Mouse (Mus musculus) olfactory bulb, adult 2 months (tissue): ENCODE data around the gene Serinc5. TPM values are rescaled to one million over a fixed set of nuclear protein-coding genes. Genes with fewer than 3 reads are reported as not detected.
"Not testable (repeated sequence)": the region's sequence is repeated elsewhere in the genome, so short reads cannot be mapped to it uniquely, and the experiment has no call there.

Experiments
- H3K27ac ChIP-seq: fragments of 200-500 bp; 2 replicates; pipeline ENCODE4 v1.5.1; 2012; ENCODE audit warnings: low read depth, low read length; ENCODE audit not compliant: insufficient read depth
- H3K4me1 ChIP-seq: fragments of 200-500 bp; 2 replicates; pipeline ENCODE4 v1.6.1; 2012; ENCODE audit warnings: low read length; ENCODE audit not compliant: control insufficient read depth, insufficient read depth
- H3K4me3 ChIP-seq: fragments of 200-500 bp; 2 replicates; pipeline ENCODE4 v1.5.1; 2012; ENCODE audit warnings: mild to moderate bottlenecking, low read depth, low read length, moderate library complexity; ENCODE audit not compliant: insufficient read depth
- CTCF ChIP-seq: fragments of 200-500 bp; IDR thresholded peaks from 2 replicates; pipeline ENCODE4 v1.5.1; 2012; ENCODE audit warnings: low read depth, mild to moderate bottlenecking, low read length, moderate library complexity; ENCODE audit not compliant: insufficient read depth
- POLR2A ChIP-seq: fragments of 200-500 bp; IDR thresholded peaks from 2 replicates; pipeline ENCODE4 v1.6.1; 2012; ENCODE audit warnings: mild to moderate bottlenecking, low read depth, low read length, moderate library complexity; ENCODE audit not compliant: insufficient read depth
- WGBS: fragments of 180-500 bp; shearing (Covaris S2); methylation state at CpG from one replicate; pipeline ENCODE4 v1.1.7; 2018; 5-methylcytosine and 5-hydroxymethylcytosine counted together
- polyA plus RNA-seq: library from polyadenylated mRNA; stranded (reverse); fragments of >200 nt; gene quantifications from 2 replicates; pipeline ENCODE4 v1.2.4, GENCODE M21; 2012; ENCODE audit warnings: low replicate concordance; ENCODE audit not compliant: missing spikeins, insufficient read depth, insufficient read length

Gene Serinc5
- polyA plus RNA-seq, 1 experiment: not detected

DNA sequence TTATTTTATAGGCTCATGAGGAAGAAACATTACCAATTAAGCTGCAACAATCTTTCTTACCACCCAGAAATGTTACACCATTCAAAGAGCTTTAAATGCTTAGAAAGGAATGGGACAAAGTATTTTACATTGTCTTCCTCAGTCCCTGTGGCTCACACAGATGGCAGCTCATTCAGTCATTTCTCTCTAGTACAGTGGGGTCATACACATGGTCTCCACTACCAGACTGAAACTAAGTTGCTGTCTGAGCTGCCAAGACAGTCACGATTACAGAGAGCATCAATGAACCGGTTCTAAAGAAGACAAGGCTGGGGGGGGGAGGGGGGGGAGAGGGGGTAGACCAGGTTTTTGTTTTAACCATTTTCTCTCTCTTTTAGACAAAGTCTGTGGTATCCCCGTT, 19.7 kb upstream of the Serinc5 start:
- WGBS: 18% methylated on average over 3 of the region's 3 CpGs
- no peak overlapping the region for H3K4me3 ChIP-seq
- H3K4me1 ChIP-seq: peaks cover 17% of the 10 kb centered on the region
- H3K27ac ChIP-seq: no peak overlapping the region
- TF ChIP-seq CTCF (no peak), POLR2A (no peak)

DNA sequence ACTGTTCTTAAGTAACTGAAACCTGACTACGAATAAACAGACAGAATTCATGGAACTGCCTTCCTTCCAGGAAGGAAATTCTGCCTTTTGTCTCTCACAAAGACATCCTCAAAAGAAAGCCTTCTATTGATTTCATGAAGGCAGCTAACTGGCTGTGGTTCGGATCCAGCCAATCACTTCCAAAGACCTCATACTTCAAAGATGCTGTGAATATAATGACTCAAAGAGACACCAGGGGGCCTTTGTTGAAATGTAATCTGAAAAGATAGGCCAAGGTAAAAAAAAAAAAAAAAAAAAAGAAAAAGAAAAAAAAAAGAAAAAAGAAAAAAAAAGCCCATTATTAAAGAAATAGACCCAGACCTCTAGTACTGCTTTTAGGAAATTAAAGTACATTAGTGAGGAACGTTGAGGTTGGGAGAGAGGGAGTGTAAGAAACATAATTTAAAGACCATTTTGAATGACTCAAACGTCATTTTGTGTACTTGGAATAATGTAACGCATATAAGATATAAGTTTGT, 18.6 kb upstream of the Serinc5 start:
- H3K4me3 ChIP-seq: no peak overlapping the region
- H3K27ac ChIP-seq: no peak overlapping the region
- WGBS: 64% methylated on average over 5 of the region's 5 CpGs
- TF ChIP-seq POLR2A (no peak), CTCF (no peak)
- peaks cover 17% of the 10 kb centered on the region for H3K4me1 ChIP-seq

- TF ChIP-seq POLR2A (no peak), CTCF (no peak)
- Histone ChIP-seq H3K27ac (no peak overlapping the region), H3K4me3 (no peak overlapping the region), H3K4me1 (peaks cover 17% of the 10 kb centered on the region)
- WGBS: 46% methylated on average over 12 of the region's 12 CpGs
Measured at GRCm38 (mm10) chr13:92592786-92593635, 17.9 kb upstream of the Serinc5 start.

- no peak for TF ChIP-seq POLR2A
- no peak for TF ChIP-seq CTCF
- peaks cover 17% of the 10 kb centered on the region for H3K4me1 ChIP-seq
- peak overlapping the region; percentile 3; the same call in 1 of the 2 replicates for H3K27ac ChIP-seq
- 26% methylated on average over 3 of the region's 3 CpGs for WGBS
- H3K4me3 ChIP-seq: no peak overlapping the region
Measured at GRCm38 (mm10) chr13:92593731-92594396, 17.0 kb upstream of the Serinc5 start.

GRCm38 (mm10) chr13:92594481-92594880, 16.4 kb upstream of the Serinc5 start:
- TF ChIP-seq POLR2A: no peak
- TF ChIP-seq CTCF: no peak
- Histone ChIP-seq H3K4me1 (peaks cover 15% of the 10 kb centered on the region), H3K4me3 (no peak overlapping the region), H3K27ac (no peak overlapping the region)
- WGBS: 44% methylated on average over 6 of the region's 6 CpGs

GRCm38 (mm10) chr13:92594907-92595306, 16.0 kb upstream of the Serinc5 start:
- Histone ChIP-seq H3K4me3 (no peak overlapping the region), H3K27ac (no peak overlapping the region), H3K4me1 (peaks cover 15% of the 10 kb centered on the region)
- 85% methylated on average over 3 of the region's 3 CpGs for WGBS
- no peak for TF ChIP-seq POLR2A
- TF ChIP-seq CTCF: no peak

- Histone ChIP-seq H3K27ac (no peak overlapping the region), H3K4me1 (peaks cover 14% of the 10 kb centered on the region), H3K4me3 (no peak overlapping the region)
- WGBS: 76% methylated on average over 3 of the region's 3 CpGs
- TF ChIP-seq CTCF (no peak), POLR2A (no peak)
Measured at GRCm38 (mm10) chr13:92595424-92595823, 15.5 kb upstream of the Serinc5 start.

DNA sequence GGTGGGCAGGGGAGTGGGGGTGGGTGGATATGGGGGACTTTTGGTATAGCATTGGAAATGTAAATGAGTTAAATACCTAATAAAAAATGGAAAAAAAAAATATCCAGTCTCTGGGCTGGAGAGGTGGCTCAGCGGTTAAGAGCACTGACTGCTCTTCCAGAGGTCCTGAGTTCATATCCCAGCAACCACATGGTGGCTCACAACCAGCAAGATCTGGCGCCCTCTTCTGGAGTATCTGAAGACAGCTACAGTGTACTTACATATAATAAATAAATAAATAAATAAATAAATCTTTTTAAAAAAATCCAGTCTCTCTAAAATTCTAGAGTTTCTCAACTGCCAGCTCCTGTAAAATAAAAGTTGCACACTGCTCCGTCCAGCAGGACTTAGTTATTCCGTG, 5.6 kb upstream of the Serinc5 start:
- not testable (repeated sequence) for H3K4me3 ChIP-seq, H3K27ac ChIP-seq, H3K4me1 ChIP-seq
- WGBS: 89% methylated on average over 4 of the region's 4 CpGs
